Mouse (Mus musculus) midbrain, embryonic 11.5 days (tissue): ENCODE results near the gene Zfp595. TPM values are rescaled to one million over a fixed set of nuclear protein-coding genes. Genes with fewer than 3 reads are reported as not detected.
"Not testable (repeated sequence)": the region's sequence is repeated elsewhere in the genome, so short reads cannot be mapped to it uniquely, and the experiment has no call there.

Source experiments
- ATAC-seq: fragments of 200-750 bp; cut with Nextera tagmentation; 2 replicates; pipeline ENCODE4 v1.8.0; 2017; ENCODE audit warnings: moderate TSS enrichment, moderate library complexity; ENCODE audit not compliant: low FRiP score
- DNase-seq: peaks from one replicate; pipeline ENCODE4 v3.0.0; 2015; ENCODE audit warnings: low spot score; ENCODE audit errors: missing footprints
- H3K27ac ChIP-seq: fragments of 300-500 bp; sonication (generic); 2 replicates; pipeline ENCODE4 v1.5.1; 2014; ENCODE audit warnings: low read depth, low read length
- H3K27me3 ChIP-seq: fragments of 300-500 bp; sonication (generic); 2 replicates; pipeline ENCODE4 v1.6.1; 2014; ENCODE audit warnings: mild to moderate bottlenecking, low read length, moderate library complexity, mixed read lengths; ENCODE audit not compliant: control insufficient read depth, insufficient read depth
- H3K36me3 ChIP-seq: fragments of 300-500 bp; sonication (generic); 2 replicates; pipeline ENCODE4 v1.6.1; 2014; ENCODE audit warnings: mild to moderate bottlenecking, low read length, moderate library complexity, mixed read lengths; ENCODE audit not compliant: control insufficient read depth, insufficient read depth
- H3K4me1 ChIP-seq: fragments of 300-500 bp; sonication (generic); 2 replicates; pipeline ENCODE4 v1.6.1; 2014; ENCODE audit warnings: low read length; ENCODE audit not compliant: control insufficient read depth, insufficient read depth
- H3K4me2 ChIP-seq: fragments of 300-500 bp; sonication (generic); 2 replicates; pipeline ENCODE4 v1.6.1; 2014; ENCODE audit warnings: mild to moderate bottlenecking, moderate library complexity
- H3K4me3 ChIP-seq: fragments of 300-500 bp; sonication (generic); 2 replicates; pipeline ENCODE4 v1.5.1; 2014; ENCODE audit warnings: low read depth, low read length
- H3K9ac ChIP-seq: fragments of 300-500 bp; sonication (generic); 2 replicates; pipeline ENCODE4 v1.6.1; 2014; ENCODE audit warnings: low read length
- H3K9me3 ChIP-seq: fragments of 300-500 bp; sonication (generic); 2 replicates; pipeline ENCODE4 v1.6.1; 2016; ENCODE audit warnings: low read length; ENCODE audit not compliant: control insufficient read depth
- WGBS: fragments of 180-500 bp; shearing (Covaris S2); extraction: QIAGEN DNeasy Blood & Tissue Kit; methylation state at CpG from one replicate; pipeline ENCODE4 v1.1.7; 2014; 5-methylcytosine and 5-hydroxymethylcytosine counted together
- polyA plus RNA-seq: library from polyadenylated mRNA; unstranded; fragments of >200 nt; fragmentation: Nextera tagmentation; extraction: Ambion mirVana; gene quantifications from 2 replicates; pipeline ENCODE4 v1.2.1, GENCODE M21; 2014

The Zfp595 gene
- polyA plus RNA-seq, 1 experiment from 2014 or later, result 2.1 TPM

GRCm38 (mm10) chr13:67305822-67306672, 26.3 kb downstream of the Zfp595 start, which contains the start of gene Zfp457:
Gene Zfp457, minus strand, starts transcription at chr13:67306485.
- peak; percentile 99 for DNase-seq
- no peaks in the 10 kb centered on the region for H3K9me3 ChIP-seq
- ATAC-seq, result peak; percentile 100
- H3K4me1 ChIP-seq, result peaks cover 2% of the 10 kb centered on the region; the same call in 1 of the 2 replicates
- peak within 1 kb of the TSS; percentile 75 for H3K9ac ChIP-seq
- H3K27me3 ChIP-seq, result no peaks in the 10 kb centered on the region
- no peak within 1 kb of the TSS for H3K27ac ChIP-seq
- WGBS, result 9% methylated on average over 16 of the region's 16 CpGs
- peak within 1 kb of the TSS; percentile 90 for H3K4me2 ChIP-seq
- peak within 1 kb of the TSS; percentile 61 for H3K4me3 ChIP-seq
- no peaks in the 10 kb centered on the region for H3K36me3 ChIP-seq

DNA sequence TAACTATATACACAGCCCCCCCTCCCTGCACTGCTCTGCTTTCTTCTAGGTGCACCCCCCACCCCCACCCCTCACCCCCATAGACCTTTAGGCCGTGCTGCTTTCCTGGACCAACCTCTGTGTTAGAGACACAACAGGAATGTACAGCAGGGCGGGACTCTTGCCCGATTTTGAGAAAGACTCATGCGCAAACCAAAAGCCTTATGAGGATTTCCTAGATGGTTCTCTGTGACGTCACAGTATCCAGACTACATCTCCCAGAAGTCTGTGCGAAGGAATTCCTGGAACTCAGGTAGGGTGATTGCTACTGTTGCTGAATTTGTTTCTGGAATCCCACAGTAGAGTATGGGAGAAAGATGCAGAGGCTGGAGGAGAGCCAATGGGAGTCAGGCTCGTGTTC, 54.1 kb downstream of the Zfp595 start, which contains the start of gene Zfp458:
Zfp458 (minus strand) TSS at position 153 of the 400 bp plus-strand sequence.
- no peaks in the 10 kb centered on the region for H3K27me3 ChIP-seq
- H3K9me3 ChIP-seq, result no peaks in the 10 kb centered on the region
- no peak within 1 kb of the TSS for H3K4me3 ChIP-seq
- H3K27ac ChIP-seq, result no peak within 1 kb of the TSS
- no peak within 1 kb of the TSS for H3K4me2 ChIP-seq
- no peak for ATAC-seq
- no peak for DNase-seq
- 45% methylated on average over 7 of the region's 7 CpGs for WGBS
- H3K4me1 ChIP-seq, result no peaks in the 10 kb centered on the region
- H3K36me3 ChIP-seq, result no peaks in the 10 kb centered on the region
- no peak within 1 kb of the TSS for H3K9ac ChIP-seq

DNA sequence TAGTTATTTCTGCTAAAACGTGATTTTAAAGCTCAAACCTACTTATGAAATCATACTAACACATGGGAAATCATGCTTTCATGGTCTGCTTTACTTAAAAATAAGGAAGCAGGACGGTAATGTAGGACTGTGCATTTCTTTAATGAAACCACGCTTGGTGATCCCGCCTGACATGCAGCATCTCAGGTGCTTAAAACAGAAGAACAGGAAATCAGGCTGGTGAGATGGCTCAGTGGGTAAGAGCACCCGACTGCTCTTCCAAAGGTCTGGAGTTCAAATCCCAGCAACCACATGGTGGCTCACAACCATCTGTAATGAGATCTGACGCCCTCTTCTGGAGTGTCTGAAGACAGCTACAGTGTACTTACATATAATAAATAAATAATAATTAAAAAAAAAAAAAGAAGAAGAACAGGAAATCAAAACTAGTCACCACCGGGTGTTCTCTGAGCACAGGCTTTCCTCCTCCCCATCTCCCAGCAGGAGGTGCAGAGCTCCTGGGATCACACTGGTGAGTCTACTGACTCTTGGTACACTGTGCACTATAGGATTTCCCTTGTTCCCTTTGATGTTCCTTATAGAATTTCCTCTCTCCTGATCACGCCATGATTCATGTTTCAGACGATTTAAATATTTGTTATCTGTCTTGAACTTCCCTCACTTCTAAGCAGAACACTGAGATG, 62.8 kb downstream of the Zfp595 start:
- not testable (repeated sequence) for H3K27ac ChIP-seq
- ATAC-seq, result peak; percentile 63
- H3K9ac ChIP-seq, result peak overlapping the region; percentile 70

DNA sequence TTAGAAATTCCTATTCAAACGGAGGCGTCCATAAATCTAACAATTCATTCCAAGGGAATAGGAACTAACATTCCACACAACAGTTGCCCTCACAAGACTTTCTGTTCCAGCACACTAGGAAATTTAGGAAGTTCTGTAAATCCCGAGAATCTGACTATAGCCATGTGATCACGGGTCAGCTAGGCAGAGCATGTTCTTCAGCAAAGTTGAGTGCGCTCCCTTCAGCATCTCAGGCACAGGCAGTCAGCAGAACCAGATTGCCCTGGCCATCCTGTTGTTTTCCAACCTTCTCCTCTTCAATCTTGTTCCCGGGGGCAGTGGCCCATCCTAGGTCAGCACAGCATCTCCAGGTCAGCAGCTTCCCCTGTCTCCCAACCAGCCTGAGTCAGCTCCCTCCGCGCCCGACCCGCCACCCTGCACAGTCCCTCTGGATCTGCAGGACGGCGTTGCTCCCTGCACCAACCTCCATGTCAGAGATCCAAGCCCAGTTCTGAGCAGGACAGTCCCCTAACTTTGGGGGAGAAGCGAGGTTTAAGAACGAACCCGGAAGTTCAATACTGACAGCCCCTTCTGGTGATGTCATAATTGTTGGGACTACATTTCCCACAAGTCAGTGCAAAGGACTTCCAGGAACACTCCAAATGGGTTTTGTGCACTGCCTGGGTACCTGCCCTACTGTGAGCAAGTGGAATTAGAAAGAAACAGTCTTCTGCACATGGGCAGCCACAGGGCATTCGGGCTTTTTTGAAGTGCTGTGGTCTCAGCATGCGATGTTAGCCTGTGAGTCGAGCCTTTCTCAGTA, 63.6 kb downstream of the Zfp595 start:
- DNase-seq, result peak; percentile 97
- ATAC-seq, result peak; percentile 99
- H3K27me3 ChIP-seq, result no peaks in the 10 kb centered on the region
- H3K4me3 ChIP-seq, result peak overlapping the region; percentile 65
- no peaks in the 10 kb centered on the region for H3K36me3 ChIP-seq
- no peak overlapping the region for H3K27ac ChIP-seq
- peak overlapping the region; percentile 70 for H3K9ac ChIP-seq
- no peaks in the 10 kb centered on the region; the same call in 1 of the 2 replicates for H3K4me1 ChIP-seq
- 10% methylated on average over 18 of the region's 18 CpGs for WGBS
- peaks cover 4% of the 10 kb centered on the region; the same call in 1 of the 2 replicates for H3K9me3 ChIP-seq
- H3K4me2 ChIP-seq, result peak overlapping the region; percentile 56

More for the DNA sequence above, 62.8 kb downstream of the Zfp595 start:
- Histone ChIP-seq H3K4me2 (peak overlapping the region; percentile 56), H3K4me3 (peak overlapping the region; percentile 65)
- H3K36me3 ChIP-seq, DNase-seq, H3K27me3 ChIP-seq, H3K4me1 ChIP-seq, H3K9me3 ChIP-seq: not testable (repeated sequence)
- 51% methylated on average over 8 of the region's 9 CpGs for WGBS

Other genes starting within 250 kb of the Zfp595 start
- 8.5 and 10.3 TPM in 2 replicates for gene Zfp708, start 234.6 kb downstream of the Zfp595 start, polyA plus RNA-seq
- gene Gm28557, start 224.0 kb downstream of the Zfp595 start, polyA plus RNA-seq, result 1.7 and 3.0 TPM in 2 replicates
- not detected in 2 replicates for gene Rslcan18, start 216.3 kb downstream of the Zfp595 start, polyA plus RNA-seq
- 2.2 and 2.6 TPM in 2 replicates for gene Zfp759, start 210.9 kb downstream of the Zfp595 start, polyA plus RNA-seq
- gene Rsl1, start 159.4 kb downstream of the Zfp595 start, polyA plus RNA-seq, result 4.3 and 6.6 TPM in 2 replicates
- gene Zfp455, start 138.1 kb downstream of the Zfp595 start, polyA plus RNA-seq, result 1.7 and 1.9 TPM in 2 replicates
- gene Zfp458, start 54.1 kb downstream of the Zfp595 start, polyA plus RNA-seq, result 2.6 and 2.9 TPM in 2 replicates
- 0.12 and 0.40 TPM in 2 replicates for gene Zfp457, start 26.1 kb downstream of the Zfp595 start, polyA plus RNA-seq
- gene Gm28044, start 28.0 kb upstream of the Zfp595 start, polyA plus RNA-seq, result not detected in 2 replicates
- 1.1 and 1.2 TPM in 2 replicates for gene Zfp953, start 28.0 kb upstream of the Zfp595 start, polyA plus RNA-seq
- gene Gm28041, start 43.2 kb upstream of the Zfp595 start, polyA plus RNA-seq, result 0.41 TPM in 1 of 2 replicates, not detected in the other
- gene Zfp456, start 43.2 kb upstream of the Zfp595 start, polyA plus RNA-seq, result 0.92 and 1.3 TPM in 2 replicates
- 3.6 and 4.0 TPM in 2 replicates for gene Zfp429, start 67.2 kb upstream of the Zfp595 start, polyA plus RNA-seq
- gene Zfp459, start 88.8 kb upstream of the Zfp595 start, polyA plus RNA-seq, result 0.26 and 1.3 TPM in 2 replicates
- 7.5 and 9.4 TPM in 2 replicates for gene Zfp874a, start 119.1 kb upstream of the Zfp595 start, polyA plus RNA-seq
- gene Zfp874b, start 151.7 kb upstream of the Zfp595 start, polyA plus RNA-seq, result 1.2 and 1.9 TPM in 2 replicates
- 17.9 and 19.6 TPM in 2 replicates for gene Zfp58, start 168.0 kb upstream of the Zfp595 start, polyA plus RNA-seq
- not detected in 2 replicates for gene Gm26965, start 193.6 kb upstream of the Zfp595 start, polyA plus RNA-seq
- gene Zfp87, start 193.6 kb upstream of the Zfp595 start, polyA plus RNA-seq, result 31.7 and 34.9 TPM in 2 replicates
- gene Zfp748, start 221.3 kb upstream of the Zfp595 start, polyA plus RNA-seq, result 18.8 and 21.4 TPM in 2 replicates